Mouse (Mus musculus) thymus, postnatal 14 days (tissue): ENCODE results near the gene Enkur.
A peak's percentile ranks its signal among the peaks of the same experiment; 100 is the strongest.
"Not testable (repeated sequence)": the region's sequence is repeated elsewhere in the genome, so short reads cannot be mapped to it uniquely, and the experiment has no call there.

Experiments used
- DNase-seq: peaks from one replicate; pipeline ENCODE4 v3.0.0; 2021

Gene Enkur

DNA sequence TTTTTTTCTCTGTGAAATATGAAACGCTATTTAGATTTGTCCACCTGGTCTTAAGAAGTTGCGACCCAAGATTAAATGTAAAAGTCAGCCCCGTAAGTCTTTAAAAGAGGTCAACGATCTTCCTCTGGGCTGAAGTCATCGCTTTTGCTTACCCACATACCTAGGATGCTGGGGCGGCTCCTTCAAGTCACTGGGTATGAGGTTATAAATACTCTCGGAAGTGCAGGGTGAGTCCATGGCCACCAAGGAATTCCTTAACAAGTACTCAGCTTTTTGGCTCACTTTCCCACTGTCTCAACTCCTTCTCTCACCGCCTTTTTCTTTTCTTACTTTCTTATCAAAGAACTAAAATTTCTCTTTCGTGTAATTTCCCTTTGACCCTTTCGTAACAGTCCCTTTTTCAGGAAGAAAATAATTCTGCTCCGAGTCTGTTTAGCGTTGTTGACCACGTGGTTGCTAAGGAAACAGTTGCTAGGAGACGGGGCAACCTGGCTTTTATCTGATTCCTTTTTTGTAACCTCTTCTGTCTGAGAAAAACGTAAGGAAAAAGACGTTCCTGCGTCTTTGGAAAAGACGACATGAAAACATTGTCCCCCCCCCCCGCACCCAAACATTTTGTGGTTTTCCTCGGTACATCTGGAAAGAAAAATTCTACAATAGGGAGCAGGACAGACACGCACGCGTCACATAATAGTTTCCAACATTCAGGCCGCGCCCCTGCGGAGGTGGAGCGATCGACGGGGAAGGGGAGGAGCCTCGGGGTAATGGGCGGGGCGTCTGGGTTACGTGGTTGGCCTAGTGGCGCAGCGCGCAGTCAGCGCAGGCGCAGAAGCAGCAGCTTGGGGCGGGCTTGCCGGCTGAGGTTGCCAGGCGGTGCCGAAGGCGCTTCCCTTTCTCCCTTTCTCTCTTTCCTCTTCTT lies at the start of gene Enkur, which contains the start of gene Thnsl1:
Gene Enkur (minus strand): TSS at position 454 of the 919 bp plus-strand sequence.
Gene Thnsl1 (plus strand): TSS at position 813 of the 919 bp plus-strand sequence.
- DNase-seq = peak; percentile 99

DNA sequence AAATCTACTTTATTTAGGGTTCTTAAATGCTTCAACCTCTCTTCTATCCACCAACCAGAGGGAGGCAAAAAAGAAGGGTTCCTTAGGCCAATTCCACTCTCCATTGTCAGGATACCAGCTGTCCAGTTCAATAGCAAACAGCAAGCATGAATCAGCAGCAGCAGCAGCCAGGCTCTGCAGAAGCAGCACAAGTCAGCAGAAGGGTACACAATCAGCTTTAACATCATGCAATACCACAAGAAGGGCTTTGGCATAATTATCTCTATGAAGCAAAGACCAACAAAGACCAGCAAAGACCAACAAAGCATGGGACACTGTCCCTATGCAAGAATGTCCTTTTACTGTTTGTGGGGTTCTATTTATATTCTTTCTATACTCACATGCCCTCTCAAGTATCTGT lies 49.1 kb upstream of the Enkur start:
- no peak for DNase-seq

DNA sequence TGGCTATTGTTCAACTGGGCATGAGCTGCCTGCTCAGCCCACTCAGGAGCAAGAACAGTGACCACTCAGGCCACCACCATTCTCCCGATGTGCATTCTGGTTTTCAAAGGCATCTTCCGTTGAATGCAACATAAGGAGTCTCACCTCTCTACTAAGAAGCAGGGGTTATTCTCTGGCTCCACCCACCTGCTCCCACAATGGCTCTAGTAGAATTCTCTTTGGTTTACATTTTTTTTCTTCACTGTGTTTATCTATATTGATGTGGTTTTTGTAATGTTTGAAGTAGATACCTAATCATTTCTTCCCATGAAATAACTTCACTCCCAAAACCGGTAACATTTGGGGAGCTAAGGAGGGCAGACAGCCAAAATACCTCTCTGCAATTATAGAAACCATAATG lies 48.5 kb upstream of the Enkur start:
- DNase-seq = no peak

DNA sequence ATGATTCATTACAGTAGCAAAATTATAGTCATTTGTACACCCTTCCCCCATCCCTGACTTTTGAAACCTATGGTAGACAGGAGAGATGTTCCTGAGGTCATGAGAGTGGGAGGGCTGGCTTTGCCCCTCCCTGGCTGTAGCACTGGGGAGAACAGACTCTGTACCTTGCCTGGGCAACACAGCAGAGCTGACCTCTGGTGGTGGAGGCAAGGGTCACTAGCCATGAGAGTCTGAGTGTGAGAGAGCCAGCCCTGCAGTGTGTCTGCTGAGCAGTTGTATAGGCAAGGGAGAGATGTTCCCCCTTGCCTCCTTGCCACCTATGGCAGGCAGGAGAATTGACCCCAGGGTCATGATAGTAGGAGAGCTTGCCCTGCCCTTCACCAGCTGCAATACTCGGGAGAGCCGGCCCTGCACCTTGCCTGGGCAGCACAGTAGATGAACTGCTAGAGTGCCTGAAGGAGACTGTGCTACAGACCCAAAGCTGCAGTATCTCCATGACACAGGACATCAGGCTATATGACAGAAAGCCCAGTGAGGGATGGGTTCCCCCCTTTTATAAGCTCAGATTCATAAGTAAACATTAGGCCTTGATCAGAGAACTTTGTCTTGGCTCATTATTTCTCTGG lies 40.4 kb upstream of the Enkur start:
- no peak for DNase-seq

DNA sequence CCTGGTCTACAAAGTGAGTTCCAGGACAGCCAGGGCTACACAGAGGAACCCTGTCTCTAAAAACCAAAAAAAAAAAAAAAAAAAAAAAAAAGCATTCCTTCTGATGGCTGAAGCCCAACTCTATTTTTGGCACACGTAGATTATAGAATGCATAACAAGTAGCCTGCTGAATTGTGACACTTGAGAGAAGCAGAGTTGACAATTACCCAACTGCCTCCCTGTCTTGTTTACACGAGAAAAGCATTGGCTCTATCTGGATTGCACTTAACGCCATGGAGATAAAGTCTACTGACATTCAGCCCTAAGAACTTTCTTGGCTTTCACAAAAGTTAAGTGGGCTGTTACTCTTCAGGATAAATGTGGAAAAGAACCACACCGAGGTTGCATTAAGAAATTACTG lies 39.8 kb upstream of the Enkur start:
- DNase-seq = no peak

DNA sequence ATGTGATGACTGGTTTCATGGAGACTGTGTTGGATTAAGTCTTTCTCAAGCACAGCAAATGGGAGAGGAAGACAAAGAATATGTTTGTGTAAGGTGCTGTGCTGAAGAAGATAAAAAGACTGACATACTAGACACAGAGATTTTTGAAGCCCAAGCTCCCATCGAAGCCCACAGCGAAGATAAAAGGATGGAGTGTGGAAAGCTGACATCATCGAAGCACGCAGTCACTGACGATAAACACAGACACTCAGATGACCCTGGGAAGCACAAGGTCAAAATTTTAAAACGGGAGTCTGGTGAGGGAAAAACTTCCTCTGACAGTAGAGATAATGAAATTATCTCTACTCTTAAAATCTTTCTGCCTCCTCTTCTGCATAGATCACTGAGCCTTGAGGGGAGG lies 38.9 kb upstream of the Enkur start:
- DNase-seq = not testable (repeated sequence)

DNA sequence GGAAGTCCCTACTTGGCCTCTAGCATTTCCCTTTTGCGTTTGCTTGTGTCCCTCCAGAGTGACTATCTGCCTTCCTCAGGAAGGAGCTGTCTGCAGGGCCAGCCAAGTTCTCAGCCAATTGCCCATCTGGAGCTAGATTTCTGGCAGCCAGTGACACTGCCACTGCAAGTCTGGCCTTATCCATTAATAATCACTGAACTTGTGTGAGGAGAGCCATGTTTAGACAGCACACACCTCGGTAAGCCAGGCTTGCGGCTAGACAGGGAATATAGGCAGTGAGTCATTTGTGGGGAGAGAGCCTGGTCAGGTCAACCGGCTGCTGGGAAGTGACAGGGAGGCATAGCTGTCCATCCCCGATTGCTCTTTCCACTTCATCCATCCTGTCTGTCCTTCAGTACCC lies 31.7 kb upstream of the Enkur start:
- DNase-seq = no peak

DNA sequence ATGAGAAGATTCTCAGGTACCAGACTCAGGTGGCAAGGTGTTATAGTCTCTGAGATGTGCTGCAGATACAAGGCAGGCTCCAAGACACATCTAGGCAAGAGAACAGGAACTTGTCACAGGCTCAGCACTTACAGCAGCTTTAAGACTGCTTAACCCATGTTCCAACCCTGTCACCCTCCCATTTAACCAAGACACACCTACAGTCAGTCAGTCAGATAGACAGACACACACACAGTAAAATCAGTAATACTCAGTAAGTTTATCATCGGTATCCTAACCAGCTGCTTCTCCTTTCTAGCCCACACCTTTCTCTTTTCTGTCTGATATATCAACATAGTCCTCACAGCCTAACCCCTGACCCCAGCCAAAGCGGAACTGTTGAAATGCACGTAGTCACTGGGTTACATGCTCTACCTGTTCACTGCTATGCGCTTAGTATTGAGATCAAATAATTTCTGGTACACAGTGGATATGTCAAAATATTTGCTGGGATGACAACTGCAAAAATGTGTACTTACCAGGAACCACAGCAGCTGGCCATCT lies 30.8 kb upstream of the Enkur start:
- no peak for DNase-seq

DNA sequence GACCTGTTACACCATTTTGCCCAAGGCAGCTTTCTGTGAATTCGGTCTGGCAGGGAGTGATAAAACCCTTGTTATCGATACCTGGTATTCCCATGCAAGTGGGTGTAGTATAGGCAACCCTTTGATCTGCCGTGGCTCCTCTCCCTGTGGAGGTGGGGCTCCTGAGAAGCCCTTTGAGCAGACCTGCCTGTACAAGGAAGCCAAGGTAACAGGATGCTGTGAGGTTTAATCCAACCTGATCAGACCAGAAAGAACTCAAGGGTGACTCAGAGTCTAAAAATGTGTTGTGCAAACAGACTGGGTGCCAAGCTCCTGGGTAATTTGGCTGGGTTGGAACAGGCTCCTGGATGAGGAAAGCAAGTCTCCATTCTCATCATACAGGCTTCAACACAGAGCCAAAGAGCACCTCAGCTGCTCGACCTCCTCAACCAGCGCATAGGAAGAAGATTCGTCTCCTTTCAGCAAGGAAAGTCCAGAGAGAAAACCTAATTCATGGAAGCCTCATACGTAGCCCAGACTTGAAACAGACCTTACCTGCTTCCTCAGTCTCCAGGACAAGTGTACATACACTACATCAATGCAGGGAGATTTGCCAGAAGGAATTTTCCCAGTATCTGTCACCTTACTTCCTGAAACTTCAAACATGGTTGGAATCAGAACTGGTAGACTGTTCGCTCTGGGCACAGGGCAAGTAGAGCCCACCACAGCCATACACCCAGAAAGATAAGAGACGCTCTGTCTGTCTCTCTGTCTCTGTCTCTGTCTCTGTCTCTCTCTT lies 29.9 kb upstream of the Enkur start:
- DNase-seq = no peak

DNA sequence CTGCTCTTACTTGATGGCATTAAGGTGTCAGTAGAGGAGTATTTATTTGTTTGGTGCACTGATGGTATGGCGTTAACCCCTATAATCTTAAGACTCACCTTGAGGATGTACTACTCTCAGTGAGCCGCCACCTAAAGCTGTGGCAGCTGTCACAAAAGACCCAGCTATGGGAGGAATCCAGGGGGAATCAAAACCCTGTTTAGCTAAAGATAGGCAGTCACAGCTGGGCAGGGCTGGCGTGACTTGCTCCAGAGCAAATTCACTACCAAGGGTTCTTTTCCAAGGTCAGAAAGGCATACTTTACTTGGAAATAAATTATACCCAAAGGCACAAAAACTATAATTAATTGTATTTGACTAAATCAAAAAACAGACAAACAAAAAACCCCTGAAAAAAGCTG lies 26.0 kb upstream of the Enkur start:
- DNase-seq = no peak

DNA sequence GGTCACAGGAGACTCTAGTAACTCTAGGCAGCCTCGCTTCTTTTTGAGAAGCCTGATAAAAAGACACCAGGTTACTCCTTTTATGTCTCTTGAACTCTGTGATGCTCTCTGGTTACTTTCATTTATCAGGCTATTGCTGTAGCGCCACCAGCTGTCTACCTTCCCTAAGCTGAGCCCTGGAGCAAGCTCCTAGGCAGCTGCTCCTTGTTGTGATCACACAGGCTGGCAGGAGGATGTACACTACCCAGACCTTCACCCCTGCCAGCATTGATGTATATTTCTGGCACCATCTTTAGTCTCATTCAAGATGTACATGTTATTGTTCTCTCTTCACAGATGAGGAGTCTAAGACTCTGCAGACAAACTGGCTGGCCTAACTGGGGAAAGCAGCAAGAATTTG lies 25.1 kb upstream of the Enkur start:
- DNase-seq = peak; percentile 14

DNA sequence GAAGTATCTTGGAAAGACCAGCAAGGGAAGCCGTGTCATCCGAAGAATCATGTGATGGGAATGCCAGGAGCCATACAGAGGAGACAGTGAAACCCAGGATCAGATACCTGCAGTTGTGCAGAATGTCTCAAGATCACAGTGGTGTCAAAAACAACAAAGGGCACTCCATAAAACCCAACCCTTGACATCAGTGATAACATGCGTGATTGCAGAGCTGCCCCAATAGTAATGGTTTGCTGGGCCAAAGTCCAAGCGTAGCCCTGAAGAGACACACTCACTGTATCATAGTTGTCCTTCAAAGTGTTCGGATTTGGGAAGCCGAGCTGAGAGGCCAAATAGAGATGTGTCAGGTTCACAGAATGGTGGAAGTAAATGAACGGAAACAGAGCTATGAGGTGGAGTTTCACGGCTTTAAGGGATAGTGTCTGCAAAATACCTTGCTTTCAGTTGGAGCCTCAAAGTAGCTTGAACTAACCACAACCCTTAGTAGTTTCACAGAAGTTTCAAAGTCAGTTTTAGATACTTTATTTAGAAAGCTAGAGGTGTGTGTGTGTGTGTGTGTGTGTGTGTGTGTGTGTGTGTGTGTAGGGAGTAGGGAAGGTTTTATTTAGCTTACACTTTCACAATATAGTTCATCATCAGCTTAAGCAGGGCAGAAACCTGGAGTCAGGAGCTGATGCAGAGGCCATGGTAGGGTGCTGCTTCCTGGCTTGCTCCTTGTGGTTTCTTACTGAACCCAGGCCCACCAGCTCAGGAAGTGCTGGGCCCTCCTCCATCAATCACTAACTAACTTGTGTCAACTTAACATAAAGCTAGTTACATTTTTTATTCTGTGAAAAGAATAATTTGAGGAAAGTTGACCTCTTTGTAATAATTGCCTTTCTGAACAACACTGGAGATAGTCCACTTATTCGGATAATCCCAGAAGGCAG lies 17.6 kb upstream of the Enkur start:
- DNase-seq = peak; percentile 41

DNA sequence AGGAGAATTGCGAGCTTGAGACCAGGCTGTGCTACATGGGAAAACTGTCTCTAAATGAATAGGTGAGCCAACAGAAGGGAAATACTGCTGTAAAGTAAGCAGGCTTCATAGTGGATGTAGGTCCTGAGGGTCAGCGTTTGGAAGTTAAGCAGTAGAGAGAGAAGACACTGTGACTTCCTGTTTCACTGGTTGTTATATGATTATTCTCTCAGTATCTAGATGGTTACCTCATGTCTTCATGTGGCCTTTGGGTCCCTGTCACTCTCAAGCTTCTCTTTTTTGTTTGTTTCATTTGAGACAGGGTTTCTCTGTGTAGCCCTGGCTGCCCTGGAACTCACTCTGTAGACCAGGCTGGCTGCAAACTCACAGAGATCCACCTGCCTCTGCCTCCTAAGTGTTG lies 10.1 kb upstream of the Enkur start:
- no peak for DNase-seq

DNA sequence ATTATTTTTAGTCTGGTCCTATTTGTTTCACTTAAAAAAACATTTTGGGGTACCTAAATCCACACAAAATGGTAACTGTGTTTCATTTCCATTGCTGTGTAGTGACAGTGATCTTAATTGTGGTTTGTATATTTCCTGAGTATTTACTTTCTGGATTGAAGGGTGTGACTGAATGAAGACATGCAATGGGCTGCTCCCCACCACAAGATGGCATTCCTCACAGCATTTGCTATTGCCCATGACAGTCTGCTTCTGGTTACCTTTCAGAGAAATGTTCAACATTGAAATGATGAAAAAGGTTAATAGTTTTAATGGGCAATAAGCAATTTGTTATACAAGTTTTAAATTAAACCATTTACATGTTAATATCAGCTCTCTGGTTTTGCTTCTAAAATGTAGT lies 9.2 kb upstream of the Enkur start:
- no peak for DNase-seq

DNA sequence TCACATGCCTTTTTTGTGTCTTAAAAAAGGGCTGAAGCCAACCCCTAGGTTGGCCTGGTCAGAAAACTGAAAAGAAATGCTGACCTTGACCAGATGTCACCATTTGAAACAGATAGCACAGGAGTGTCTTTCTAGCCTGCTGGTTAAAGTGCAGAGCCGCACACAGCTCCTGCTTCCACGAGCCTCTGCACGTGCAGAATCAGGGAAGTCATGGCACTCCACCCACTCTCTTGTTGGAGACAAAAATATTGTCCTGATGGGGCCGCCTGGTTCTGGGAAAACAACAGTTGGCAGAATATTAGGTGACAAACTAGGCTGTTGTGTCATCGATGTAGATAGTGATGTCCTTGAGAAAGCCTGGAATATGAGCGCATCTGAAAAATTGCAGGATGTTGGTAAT lies 6.2 kb upstream of the Enkur start:
- DNase-seq = no peak

DNA sequence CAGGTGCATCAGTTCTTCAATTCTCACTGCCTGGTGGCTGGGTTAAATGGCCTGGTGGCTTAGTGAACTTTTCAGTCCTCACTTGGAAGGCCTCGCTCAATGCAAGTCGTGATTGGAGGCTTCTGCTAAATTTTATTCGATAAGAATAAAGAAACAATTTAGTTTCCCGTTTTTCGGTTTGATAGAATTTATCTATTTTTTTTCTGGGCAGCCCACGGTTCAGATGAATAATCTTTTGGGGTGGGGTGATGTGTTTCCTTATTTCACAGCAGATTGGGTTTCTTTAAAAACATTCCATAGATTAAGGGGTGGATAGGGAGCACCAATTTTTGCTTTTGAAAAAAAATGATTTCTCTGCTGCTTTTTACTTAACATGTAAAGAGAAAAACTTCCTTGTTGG lies 1.1 kb upstream of the Enkur start:
- DNase-seq = no peak

DNA sequence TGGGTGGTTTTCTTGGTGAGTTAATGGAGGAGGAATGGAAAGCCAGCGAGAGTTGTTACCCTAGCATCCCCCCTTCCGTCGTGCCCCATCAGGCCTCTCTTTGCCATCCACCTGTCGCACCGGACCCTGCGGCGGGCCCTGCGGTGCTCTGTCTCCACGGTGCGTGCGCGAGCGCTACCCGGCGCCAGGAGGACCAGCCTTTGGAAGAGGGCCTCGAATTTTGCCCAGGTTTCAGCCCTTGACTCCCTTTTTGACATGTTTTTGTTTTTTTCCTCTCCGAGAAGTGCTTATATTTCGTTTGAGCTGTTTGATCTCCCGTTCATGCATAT lies 630 bp upstream of the Enkur start:
- DNase-seq = no peak

DNA sequence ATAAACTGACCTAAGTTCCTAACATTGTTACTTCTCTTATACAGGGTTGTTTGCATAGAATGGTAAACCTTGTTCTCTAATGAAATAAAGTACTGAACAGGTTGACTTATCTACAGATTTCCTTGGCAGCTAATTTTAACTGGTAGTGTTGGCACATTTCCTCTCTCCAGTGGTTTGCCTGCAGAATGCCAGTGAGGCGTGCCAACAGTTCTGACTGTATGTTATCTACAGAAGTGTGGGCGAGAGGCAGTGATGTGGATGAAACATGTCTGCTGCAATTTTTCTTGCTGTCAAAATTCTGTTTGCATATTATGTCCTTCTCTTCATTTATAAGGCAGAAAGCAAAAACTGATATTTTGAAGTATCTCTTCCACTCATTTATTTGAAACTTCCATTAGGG lies 2.4 kb downstream of the Enkur start:
- DNase-seq = no peak

DNA sequence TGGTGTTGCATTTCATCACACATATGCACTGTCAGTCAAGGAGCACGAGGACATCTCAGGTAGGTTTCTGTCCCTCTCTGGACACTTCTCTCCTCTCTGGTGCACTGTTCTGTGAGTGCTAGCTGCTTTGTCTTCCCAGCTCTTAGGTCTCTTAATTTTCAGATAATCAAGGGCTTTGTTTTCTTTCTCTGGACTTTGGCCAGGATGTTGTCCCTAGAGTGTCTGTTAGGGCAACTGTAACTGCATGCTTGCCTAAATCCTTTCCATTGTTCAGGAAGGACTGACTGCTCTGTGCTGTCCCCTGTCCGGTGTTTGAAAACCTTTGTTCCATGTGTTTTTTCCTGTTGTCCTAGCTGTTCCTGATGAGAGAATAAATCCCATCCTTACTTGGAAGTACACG lies 6.1 kb downstream of the Enkur start:
- no peak for DNase-seq

DNA sequence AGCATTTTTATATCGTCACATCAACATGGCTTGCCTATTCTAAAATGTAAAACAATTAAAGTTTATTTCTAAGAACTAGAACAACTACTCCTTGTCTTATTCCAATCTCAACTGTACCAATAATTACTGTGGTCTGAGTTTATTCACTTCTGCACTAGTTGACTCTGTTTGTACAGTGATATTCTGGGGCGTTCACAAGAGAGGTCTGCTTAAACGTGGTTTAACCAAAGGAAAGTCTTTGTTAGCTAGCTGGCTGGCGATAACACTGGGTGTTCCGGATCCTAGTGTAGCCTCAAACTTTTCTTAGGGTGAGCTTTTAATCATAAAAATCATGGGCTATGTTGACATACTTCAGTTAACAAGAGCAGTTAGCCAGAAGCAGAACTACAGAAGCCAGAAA lies 9.9 kb downstream of the Enkur start:
- no peak for DNase-seq

DNA sequence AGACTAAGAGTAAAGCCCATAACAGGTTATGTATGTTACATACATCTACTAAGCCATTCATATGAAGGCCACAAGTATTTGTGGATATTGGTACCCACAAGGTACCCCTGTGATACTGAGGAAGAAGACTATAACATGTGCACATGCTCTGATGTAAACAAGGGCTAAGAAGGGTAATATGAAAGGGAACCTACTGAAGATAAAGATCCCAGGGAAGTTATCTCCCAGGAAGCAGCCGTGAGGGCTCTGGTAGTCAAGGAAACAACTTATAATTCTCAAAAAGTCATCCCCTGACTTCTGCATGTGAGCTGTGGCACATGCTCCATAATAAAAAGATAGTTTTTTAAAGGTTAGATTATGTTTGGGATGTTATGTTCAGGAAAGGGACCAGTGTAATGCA lies 13.9 kb downstream of the Enkur start:
- DNase-seq = no peak

DNA sequence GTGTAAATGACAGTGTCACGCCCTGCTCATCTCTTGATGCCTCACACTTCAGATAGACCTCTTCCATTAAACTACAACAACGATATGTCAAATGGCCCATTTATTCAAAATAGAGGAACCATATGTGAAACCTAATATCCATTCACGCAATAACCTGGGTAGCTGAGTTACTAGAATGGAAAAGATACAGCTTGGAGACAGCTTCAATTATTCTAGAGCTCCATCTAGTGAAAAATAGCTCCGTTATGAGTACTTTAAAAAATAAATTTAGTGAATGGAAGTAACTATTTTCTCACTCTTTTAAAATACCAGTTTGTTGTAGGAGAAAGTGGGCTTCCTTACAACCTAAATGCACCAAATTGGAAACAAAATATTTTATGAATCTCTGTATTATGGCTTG lies 16.6 kb downstream of the Enkur start:
- DNase-seq = no peak
